Mouse (Mus musculus): ENCODE data around the gene Vbp1.
A peak's percentile ranks its signal among the peaks of the same experiment; 100 is the strongest.

Vbp1 gene

GRCm38 (mm10) chrX:75514179-75514972, at the start of gene Vbp1:
TSS of gene Vbp1 (plus strand) at chrX:75514299.
- peak; percentile 85 for DNase-seq

- DNase-seq = peak; percentile 66
Observed at GRCm38 (mm10) chrX:75475182-75475644, 38.9 kb upstream of the Vbp1 start.

GRCm38 (mm10) chrX:75489886-75490285, 24.2 kb upstream of the Vbp1 start:
- no peak for DNase-seq

GRCm38 (mm10) chrX:75513787-75514178, 316 bp upstream of the Vbp1 start:
- no peak for DNase-seq

DNA sequence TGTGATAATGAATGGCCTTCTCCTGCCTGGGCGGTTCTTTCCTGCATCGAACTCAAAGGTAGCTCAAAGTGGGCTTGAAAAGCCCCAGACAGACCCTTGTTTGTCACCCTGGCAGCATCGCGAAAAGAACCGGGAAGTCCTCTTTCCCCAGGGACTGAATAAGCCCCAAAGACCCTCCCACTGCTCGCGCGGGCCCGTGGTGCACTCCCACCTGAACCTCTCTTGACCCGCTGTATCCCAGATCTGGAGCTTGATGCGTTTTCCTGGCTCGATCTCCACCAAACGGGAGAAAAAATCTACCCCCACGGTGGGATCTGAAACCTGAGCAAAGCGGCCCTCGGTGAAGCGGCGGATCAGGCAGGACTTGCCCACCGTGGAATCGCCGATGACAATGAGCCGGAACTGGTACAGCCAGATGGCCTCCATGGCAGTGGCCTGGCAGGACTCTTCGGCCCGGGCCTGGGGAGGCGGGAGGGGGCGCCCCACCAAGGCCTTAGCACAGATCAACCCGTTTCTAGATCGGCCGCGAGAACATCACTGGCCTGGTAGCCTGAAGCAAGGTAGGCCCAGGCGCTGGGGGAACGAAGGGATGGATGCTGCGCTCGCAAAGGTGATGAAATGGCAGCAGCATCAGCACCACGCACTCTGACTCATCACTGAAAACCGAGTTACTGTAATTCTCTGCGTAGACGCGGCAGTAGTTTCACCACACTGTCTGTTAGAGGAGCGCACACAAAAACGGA, 63.7 kb downstream of the Vbp1 start, which contains the start of gene Rab39b:
TSS of gene Rab39b (minus strand) at position 650 of the 743 bp plus-strand sequence.
- peak; percentile 3 for DNase-seq

DNA sequence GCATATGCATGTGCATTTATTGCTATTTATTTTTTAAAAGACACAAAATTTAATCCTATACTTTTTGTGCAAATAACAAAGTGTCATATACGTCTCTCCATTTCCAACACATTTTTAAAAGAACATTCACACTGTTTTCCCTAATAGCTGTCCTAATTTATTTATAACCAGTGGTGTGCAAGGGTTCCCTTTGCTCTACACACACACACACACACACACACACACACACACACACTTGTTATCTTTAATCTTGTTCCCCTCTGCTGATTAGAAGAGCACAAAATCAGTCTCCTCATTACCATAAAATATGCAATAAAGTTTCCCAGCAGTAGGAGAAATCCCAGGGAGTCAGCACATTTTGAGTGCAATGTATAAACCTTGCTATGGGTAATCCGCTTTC, 64.4 kb downstream of the Vbp1 start:
- no peak for DNase-seq

Data from liver (tissue).